In the genomic region with DNA sequence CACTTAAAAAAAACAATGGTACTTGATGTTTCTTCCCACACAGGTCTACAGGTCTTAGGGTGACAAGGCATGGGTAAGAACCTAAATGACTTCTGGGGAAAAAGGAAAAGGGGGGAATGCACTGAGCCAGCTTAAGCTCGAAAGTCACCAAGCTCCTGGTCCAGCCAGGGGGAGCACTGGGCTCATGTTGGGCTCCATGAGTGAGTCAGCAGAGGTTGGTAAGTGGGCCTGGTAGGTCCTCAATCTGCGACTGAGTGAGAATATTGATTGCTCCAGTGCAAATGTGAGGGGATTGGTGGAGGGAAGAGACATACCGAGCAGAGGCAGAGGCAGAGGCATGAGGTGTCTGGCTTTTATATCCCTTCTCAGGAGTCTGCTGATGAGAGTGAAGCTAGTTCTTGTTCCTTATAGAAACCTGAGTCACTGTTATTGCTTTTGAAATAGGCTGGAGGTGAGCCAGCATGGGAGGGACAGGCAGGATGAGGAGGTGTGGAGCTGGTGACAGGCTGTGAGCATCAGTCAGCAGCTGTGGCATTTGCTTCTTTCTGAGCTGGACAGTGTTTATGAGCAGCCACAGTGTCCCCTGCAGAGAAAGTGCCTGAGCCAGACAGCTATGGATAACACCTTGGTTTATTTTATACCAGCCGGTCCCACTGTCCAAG, we compare ENCODE assay signal across 9 mouse cellular contexts.
DNase-seq lines count a peak whose midpoint lies in the region; ATAC-seq lines count a peak whose summit lies in the region.
"Had no signal": no experiment of that assay in that cellular context is flagged by ENCODE, and none has a peak within 500 bp of the region (broad histone marks: within the 10 kb centered on the region; RNA-seq: fewer than 3 reads in every experiment).

No protein-coding gene starts in this region.

- no peak overlapping the region for H3K9ac ChIP-seq in intestine, embryonic 14.5 days (ENCODE audit: low read length)

- intact Hi-C loops in left cerebral cortex, postnatal 4 days (cut with DNase I), result no loop called here

- no peak overlapping the region for H3K4me2 ChIP-seq in intestine, embryonic 14.5 days (ENCODE audit: low read length)

- no peak overlapping the region; the same call in 1 of the 2 replicates for H3K27ac ChIP-seq in intestine, embryonic 14.5 days (ENCODE audit: low read depth)

- WGBS in intestine, embryonic 14.5 days, result 36% methylated on average over 4 of the region's 4 CpGs

- no peaks in the 10 kb centered on the region for H3K36me3 ChIP-seq in intestine, embryonic 14.5 days (ENCODE audit: control insufficient read depth, insufficient read depth, low read length)

- DNase-seq in embryo, embryonic 11 days, result peak; percentile 14
- DNase-seq in embryo, embryonic 10 days (ENCODE audit: low spot score), result no peak
- DNase-seq in left cerebral cortex, adult 11 months (ENCODE audit: low spot score), result peak; percentile 40
- DNase-seq in left cerebral cortex, postnatal 4 days, result no peak
- DNase-seq in intestine, embryonic 14.5 days (ENCODE audit: low spot score), result no peak
- DNase-seq in lung, postnatal 14 days, result peak; percentile 28
- no peak for DNase-seq in cerebellum, adult 18-20 months
- no peak for DNase-seq in gastrocnemius, postnatal 10 days

- peaks cover 7% of the 10 kb centered on the region for H3K4me1 ChIP-seq in intestine, embryonic 14.5 days (replicated peaks; ENCODE audit: control insufficient read depth, insufficient read depth, low read length)

- 0 out of 2 replicates have a peak, but pooled peaks have one; percentile 32 for ATAC-seq in intestine, embryonic 14.5 days (replicated peaks; ENCODE audit: low FRiP score, low TSS enrichment, low read depth)

- no peaks in the 10 kb centered on the region for H3K9me3 ChIP-seq in intestine, embryonic 14.5 days (ENCODE audit: control insufficient read depth, low read length)

- no peaks in the 10 kb centered on the region for H3K27me3 ChIP-seq in intestine, embryonic 14.5 days (replicated peaks; ENCODE audit: control insufficient read depth, insufficient read depth, low read length)
- H3K27me3 ChIP-seq: CH12.LX had no signal

- no peak overlapping the region for H3K4me3 ChIP-seq in intestine, embryonic 14.5 days (ENCODE audit: low read depth, low read length)

Comparison
In these comparisons a context has a peak if more than half of its experiments do, and no peak if none do; other contexts are left out.
1. DNase-seq: peak in embryo, embryonic 11 days (single experiment), left cerebral cortex, adult 11 months (single experiment) and lung, postnatal 14 days (single experiment); none in embryo, embryonic 10 days (single experiment), left cerebral cortex, postnatal 4 days (single experiment), intestine, embryonic 14.5 days (single experiment), cerebellum, adult 18-20 months (0 of 2) and gastrocnemius, postnatal 10 days (single experiment).